Mouse (Mus musculus) embryonic facial prominence, embryonic 11.5 days (tissue): ENCODE data around the gene Sec61a2. TPM values are rescaled to one million over a fixed set of nuclear protein-coding genes. Genes with fewer than 3 reads are reported as not detected.

ENCODE experiments used
- ATAC-seq: fragments of 200-750 bp; cut with Nextera tagmentation; replicated peaks from 2 replicates; pipeline ENCODE4 v1.8.0; 2017; ENCODE audit warnings: low read depth; ENCODE audit not compliant: insufficient number of reproducible peaks, low FRiP score, low TSS enrichment
- DNase-seq: peaks from one replicate; pipeline ENCODE4 v3.0.0-alpha.2; 2015; ENCODE audit warnings: low spot score
- H3K27ac ChIP-seq: fragments of 300-500 bp; sonication (generic); replicated peaks from 2 replicates; pipeline ENCODE4 v1.5.1; 2014; ENCODE audit warnings: mild to moderate bottlenecking, low read depth, low read length, control low read depth
- H3K27me3 ChIP-seq: fragments of 300-500 bp; sonication (generic); 2 replicates; pipeline ENCODE4 v1.6.1; 2014; ENCODE audit warnings: mild to moderate bottlenecking, low read length, moderate library complexity, mixed read lengths; ENCODE audit not compliant: control insufficient read depth, insufficient read depth
- H3K36me3 ChIP-seq: fragments of 300-500 bp; sonication (generic); replicated peaks from 2 replicates; pipeline ENCODE4 v1.6.1; 2014; ENCODE audit warnings: low read depth, mild to moderate bottlenecking, low read length, moderate library complexity, mixed read lengths; ENCODE audit not compliant: control insufficient read depth, insufficient read depth
- H3K4me1 ChIP-seq: fragments of 300-500 bp; sonication (generic); 2 replicates; pipeline ENCODE4 v1.6.1; 2014; ENCODE audit warnings: low read length, mixed read lengths; ENCODE audit not compliant: control insufficient read depth, insufficient read depth
- H3K4me2 ChIP-seq: fragments of 300-500 bp; sonication (generic); 2 replicates; pipeline ENCODE4 v1.6.1; 2014; ENCODE audit warnings: low read depth, mild to moderate bottlenecking, control low read depth, low read length, moderate library complexity
- H3K4me3 ChIP-seq: fragments of 300-500 bp; sonication (generic); 2 replicates; pipeline ENCODE4 v1.5.1; 2014; ENCODE audit warnings: low read depth, low read length, control low read depth
- H3K9ac ChIP-seq: fragments of 300-500 bp; sonication (generic); replicated peaks from 2 replicates; pipeline ENCODE4 v1.6.1; 2014; ENCODE audit warnings: mild to moderate bottlenecking, control low read depth, low read length
- H3K9me3 ChIP-seq: fragments of 300-500 bp; sonication (generic); replicated peaks from 2 replicates; pipeline ENCODE4 v1.6.1; 2016; ENCODE audit warnings: mild to moderate bottlenecking, low read length, inconsistent platforms, mixed read lengths; ENCODE audit not compliant: control insufficient read depth
- WGBS: fragments of 180-500 bp; shearing (Covaris S2); extraction: QIAGEN DNeasy Blood & Tissue Kit; methylation state at CpG from one replicate; pipeline ENCODE4 v1.1.7; 2014; 5-methylcytosine and 5-hydroxymethylcytosine counted together
- polyA plus RNA-seq: library from polyadenylated mRNA; unstranded; fragments of >200 nt; fragmentation: Nextera tagmentation; extraction: Ambion mirVana; gene quantifications from 2 replicates; pipeline ENCODE4 v1.2.1, GENCODE M21; 2014

Gene Sec61a2
- 81.0 and 82.7 TPM in 2 replicates for polyA plus RNA-seq

DNA sequence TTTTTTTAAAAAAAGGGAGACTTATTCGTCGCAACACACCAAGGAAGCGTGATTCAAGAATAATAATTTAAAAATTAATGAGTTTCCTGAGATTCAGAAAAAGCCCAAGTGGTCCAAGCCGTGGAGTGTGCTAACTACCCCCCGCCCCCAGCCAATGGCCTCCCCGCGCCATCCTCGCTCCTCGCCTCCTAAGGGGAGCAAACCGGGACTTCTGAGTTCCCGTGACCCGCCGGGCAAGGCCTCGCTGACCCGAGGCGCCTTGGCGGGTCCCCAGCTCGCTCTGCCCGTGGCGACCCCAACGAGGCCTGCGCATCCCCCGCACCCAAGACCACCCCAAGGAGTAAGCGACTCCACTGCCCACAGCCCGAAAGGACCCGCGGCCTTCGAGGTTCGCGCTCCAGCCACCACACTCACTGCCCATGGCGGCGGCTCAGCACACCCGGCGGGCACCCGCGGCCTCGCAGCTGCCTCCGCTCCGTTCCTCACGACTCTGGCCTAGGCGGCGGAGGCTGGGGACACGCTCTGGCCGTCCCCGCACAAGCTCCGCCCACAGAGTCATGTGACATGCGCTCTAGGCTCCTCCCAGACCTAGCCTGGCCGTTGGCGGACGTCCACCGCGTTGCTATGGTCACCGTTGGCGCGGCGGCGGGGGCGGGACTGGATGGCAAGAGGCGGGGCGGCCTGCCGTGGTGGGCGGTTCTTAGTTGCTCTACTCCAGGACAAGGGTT, at the start of gene Sec61a2:
Gene Sec61a2, minus strand, starts transcription at position 590 of the 728 bp plus-strand sequence.
- under 1% methylated on average over 60 of the region's 62 CpGs for WGBS
- peak; percentile 99 for DNase-seq
- Histone ChIP-seq H3K27ac (peak within 1 kb of the TSS; percentile 59), H3K27me3 (no peaks in the 10 kb centered on the region), H3K36me3 (no peaks in the 10 kb centered on the region), H3K9ac (peak within 1 kb of the TSS; percentile 90), H3K4me3 (peak within 1 kb of the TSS; percentile 89), H3K4me2 (peak within 1 kb of the TSS; percentile 56), H3K4me1 (no peaks in the 10 kb centered on the region), H3K9me3 (no peaks in the 10 kb centered on the region)
- peak; percentile 97 for ATAC-seq

DNA sequence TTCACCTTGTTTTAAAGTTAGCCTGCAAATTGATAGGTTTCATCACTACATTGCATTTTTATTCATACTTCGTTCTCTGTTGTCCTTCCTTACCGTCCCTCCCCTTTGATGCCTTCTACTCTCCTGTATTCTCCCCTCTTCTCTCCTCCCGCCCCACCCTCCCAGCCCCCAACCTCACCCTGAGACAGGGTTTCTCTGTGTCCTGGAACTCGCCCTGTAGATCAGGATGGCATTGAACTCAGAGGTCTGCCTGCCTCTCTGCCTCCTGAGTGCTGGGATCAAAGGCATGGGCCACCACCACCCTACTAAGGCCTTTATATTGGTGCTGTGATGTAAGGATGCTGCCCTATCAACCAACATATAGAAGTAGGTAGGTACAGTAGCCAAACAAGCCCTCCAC, 47.8 kb upstream of the Sec61a2 start:
- no peak overlapping the region for H3K27ac ChIP-seq
- 34% methylated on average over 4 of the region's 4 CpGs for WGBS
- no peak for DNase-seq
- no peak for ATAC-seq
- H3K9ac ChIP-seq = no peak overlapping the region
- H3K4me1 ChIP-seq = no peaks in the 10 kb centered on the region
- no peaks in the 10 kb centered on the region for H3K27me3 ChIP-seq
- H3K4me3 ChIP-seq = peak overlapping the region; percentile 44
- no peaks in the 10 kb centered on the region for H3K36me3 ChIP-seq
- no peaks in the 10 kb centered on the region for H3K9me3 ChIP-seq
- peak overlapping the region; percentile 57 for H3K4me2 ChIP-seq

DNA sequence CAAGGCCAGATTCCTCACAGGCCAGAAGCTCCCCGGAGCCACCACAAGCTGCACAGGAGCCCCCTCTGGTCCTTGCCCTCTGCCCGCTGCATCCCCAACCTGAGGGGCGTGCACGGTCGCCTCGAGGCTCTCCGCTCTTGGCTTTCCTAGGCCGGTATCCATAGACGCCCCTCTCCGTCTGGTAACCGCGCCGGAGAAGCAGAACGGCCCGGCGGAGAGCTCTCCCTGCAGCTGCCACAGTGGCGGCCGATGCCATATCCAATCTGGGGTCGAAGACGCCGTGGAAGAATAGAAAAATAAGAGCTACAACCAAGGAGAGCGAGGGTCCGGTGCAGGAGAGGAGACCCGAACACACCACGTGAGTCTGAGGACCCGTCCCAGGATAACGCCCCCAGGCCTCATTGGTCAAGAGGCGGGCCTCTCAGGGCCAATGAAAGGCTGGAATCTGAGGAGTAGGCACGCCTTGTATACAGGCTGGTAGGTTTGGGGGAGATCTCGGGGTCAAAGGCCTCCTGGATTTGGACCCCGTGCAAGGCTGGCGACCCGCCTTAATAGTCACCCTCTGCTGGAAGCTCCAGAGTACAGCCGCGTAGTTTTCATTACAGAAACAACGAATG, 47.3 kb upstream of the Sec61a2 start, which contains the start of gene Dhtkd1:
Gene Dhtkd1, minus strand, starts transcription at position 377 of the 617 bp plus-strand sequence.
- Histone ChIP-seq H3K27ac (no peak within 1 kb of the TSS), H3K9me3 (no peaks in the 10 kb centered on the region), H3K36me3 (no peaks in the 10 kb centered on the region), H3K4me3 (peak within 1 kb of the TSS; percentile 44), H3K4me1 (no peaks in the 10 kb centered on the region), H3K27me3 (no peaks in the 10 kb centered on the region), H3K4me2 (peak within 1 kb of the TSS; percentile 57), H3K9ac (peak within 1 kb of the TSS; percentile 44)
- DNase-seq (peak; percentile 89), ATAC-seq (peak; percentile 96)
- under 1% methylated on average over 36 of the region's 36 CpGs for WGBS

DNA sequence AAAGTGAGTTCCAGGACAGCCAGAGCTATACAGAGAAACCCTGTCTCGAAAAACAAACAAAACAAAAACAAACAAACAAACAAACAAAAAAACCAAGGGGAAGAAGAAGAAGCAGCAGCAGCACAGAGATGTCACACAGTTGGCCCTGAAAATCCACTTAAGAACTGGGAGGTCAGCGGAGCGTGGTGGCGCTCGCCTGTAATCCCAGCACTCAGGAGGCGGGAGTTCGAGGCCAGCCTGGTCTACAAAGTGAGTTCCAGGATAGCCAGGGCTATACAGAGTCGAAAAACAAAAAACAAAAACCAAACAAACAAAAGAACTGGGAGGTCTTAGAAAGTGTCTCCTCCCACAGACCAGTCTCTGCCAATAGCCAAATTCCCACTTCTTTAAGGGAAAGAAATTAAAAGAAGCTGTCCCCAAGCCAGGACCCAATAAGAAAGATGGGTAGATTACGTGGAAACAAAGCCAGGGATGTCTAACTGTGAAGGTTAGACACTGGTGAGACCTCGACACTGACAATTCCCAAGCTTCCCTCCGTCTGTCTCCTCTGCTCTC, 46.7 kb upstream of the Sec61a2 start:
- Histone ChIP-seq H3K9ac (peak overlapping the region; percentile 44), H3K4me3 (peak overlapping the region; percentile 44), H3K9me3 (no peaks in the 10 kb centered on the region), H3K27me3 (no peaks in the 10 kb centered on the region), H3K27ac (no peak overlapping the region), H3K36me3 (no peaks in the 10 kb centered on the region), H3K4me1 (no peaks in the 10 kb centered on the region), H3K4me2 (peak overlapping the region; percentile 57)
- WGBS = 56% methylated on average over 11 of the region's 11 CpGs
- no peak for ATAC-seq
- no peak for DNase-seq

DNA sequence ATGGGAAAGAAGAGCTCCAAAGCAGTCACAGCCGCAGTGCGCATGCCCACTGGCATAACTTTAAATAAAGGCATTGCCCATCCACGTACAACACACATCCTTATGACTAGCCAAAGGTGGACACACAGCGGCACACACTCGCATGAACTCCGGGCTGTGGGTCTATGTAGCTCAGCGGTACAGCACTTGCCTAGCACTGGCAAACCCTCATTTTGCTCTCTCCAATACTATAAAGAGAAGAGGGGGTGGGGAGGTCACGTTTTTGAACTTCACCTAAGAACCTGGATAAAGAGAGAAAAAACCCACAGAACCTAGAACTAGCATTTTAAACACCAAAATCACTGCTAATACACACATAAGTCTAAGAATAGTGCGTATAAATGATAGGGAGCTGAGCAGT, 45.7 kb upstream of the Sec61a2 start:
- WGBS = 97% methylated on average over 9 of the region's 9 CpGs
- H3K4me1 ChIP-seq = no peaks in the 10 kb centered on the region
- H3K4me3 ChIP-seq = no peak overlapping the region
- no peak for DNase-seq
- no peaks in the 10 kb centered on the region for H3K27me3 ChIP-seq
- H3K9me3 ChIP-seq = no peaks in the 10 kb centered on the region
- no peak for ATAC-seq
- no peak overlapping the region for H3K27ac ChIP-seq
- H3K36me3 ChIP-seq = no peaks in the 10 kb centered on the region
- H3K9ac ChIP-seq = no peak overlapping the region
- no peak overlapping the region for H3K4me2 ChIP-seq

DNA sequence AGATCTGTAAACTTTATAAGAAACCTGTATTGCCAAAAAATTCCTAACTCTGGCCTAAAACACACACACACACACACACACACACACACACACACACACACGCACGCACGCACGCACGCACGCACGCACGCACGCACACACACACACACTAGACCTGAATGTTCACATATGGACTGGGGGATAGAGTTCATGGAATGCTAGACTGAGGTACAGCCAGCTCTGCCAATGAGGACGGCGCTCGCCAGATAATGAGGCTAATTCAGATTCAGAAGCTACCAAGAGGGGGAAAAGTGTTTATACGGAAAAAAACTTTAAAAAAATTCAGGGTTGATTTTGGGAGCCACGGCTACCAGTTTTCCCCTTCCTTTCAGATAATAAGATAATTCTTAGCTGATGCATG, 44.7 kb upstream of the Sec61a2 start:
- ATAC-seq (no peak), DNase-seq (no peak)
- Histone ChIP-seq H3K4me2 (no peak overlapping the region), H3K9ac (no peak overlapping the region), H3K4me1 (no peaks in the 10 kb centered on the region), H3K9me3 (no peaks in the 10 kb centered on the region), H3K36me3 (no peaks in the 10 kb centered on the region), H3K4me3 (no peak overlapping the region), H3K27me3 (no peaks in the 10 kb centered on the region), H3K27ac (no peak overlapping the region)
- 81% methylated on average over 14 of the region's 14 CpGs for WGBS

DNA sequence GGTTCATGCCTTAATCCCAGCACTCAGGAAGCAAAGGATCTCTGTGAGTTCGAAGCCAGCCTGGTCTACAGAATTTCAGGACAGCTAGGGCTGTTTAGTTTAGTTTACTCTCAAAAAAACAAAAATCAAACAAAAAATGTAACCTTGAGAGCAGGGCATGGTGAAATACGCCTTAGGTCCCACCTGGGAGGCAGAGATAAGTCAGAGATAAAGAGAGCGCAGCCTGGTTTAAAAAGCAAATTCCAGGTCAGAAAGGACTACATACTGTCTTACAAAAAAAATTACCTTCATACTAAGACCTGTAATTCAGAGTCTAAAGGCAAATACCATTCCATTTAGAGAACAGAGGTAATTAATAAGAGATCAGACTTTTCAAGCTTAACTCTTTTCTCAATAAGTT, 44.1 kb upstream of the Sec61a2 start:
- Histone ChIP-seq H3K9ac (no peak overlapping the region), H3K36me3 (no peaks in the 10 kb centered on the region), H3K4me2 (no peak overlapping the region), H3K4me1 (no peaks in the 10 kb centered on the region), H3K27me3 (no peaks in the 10 kb centered on the region), H3K9me3 (no peaks in the 10 kb centered on the region), H3K4me3 (no peak overlapping the region), H3K27ac (no peak overlapping the region)
- 94% methylated on average over 3 of the region's 3 CpGs for WGBS
- ATAC-seq = no peak
- DNase-seq = no peak

DNA sequence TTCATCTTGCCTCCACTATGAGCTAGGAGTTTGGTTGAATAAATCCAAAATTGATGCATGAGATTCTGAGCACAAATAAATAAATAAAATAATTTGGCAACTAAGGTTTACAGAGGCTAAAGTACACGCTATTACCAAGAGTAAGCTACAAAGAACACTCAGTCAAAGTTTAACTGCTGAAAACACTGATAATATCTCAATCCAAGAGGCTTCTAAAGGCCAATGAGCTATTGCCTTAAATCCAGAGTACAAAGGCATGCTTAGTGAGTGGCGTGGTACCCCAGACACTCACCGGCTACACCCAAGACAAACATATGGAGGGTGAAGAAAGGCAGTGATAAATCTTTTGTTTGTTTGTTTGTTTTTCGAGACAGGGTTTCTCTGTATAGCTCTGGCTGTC, 41.3 kb upstream of the Sec61a2 start:
- Histone ChIP-seq H3K9me3 (no peaks in the 10 kb centered on the region), H3K4me3 (no peak overlapping the region), H3K9ac (no peak overlapping the region), H3K27me3 (no peaks in the 10 kb centered on the region), H3K4me1 (no peaks in the 10 kb centered on the region), H3K4me2 (no peak overlapping the region), H3K27ac (no peak overlapping the region), H3K36me3 (no peaks in the 10 kb centered on the region)
- WGBS = 80% methylated on average over 4 of the region's 4 CpGs
- ATAC-seq (no peak), DNase-seq (no peak)
